Mouse (Mus musculus) NIH3T3 (cell line): Measurements from ENCODE around the gene Grn.
"Not testable (repeated sequence)": the region's sequence is repeated elsewhere in the genome, so short reads cannot be mapped to it uniquely, and the experiment has no call there.

Experiments
- DNase-seq: peaks from one replicate; pipeline ENCODE4 v3.0.0-alpha.2; 2012; ENCODE audit warnings: low read depth

Gene Grn

GRCm38 (mm10) chr11:102430121-102431017 lies at the start of gene Grn:
Gene Grn, plus strand, starts transcription at chr11:102430315.
- peak; percentile 96 for DNase-seq

GRCm38 (mm10) chr11:102381341-102382100 lies 48.6 kb upstream of the Grn start:
- DNase-seq = peak; percentile 68

- no peak for DNase-seq
These were observed 47.3 kb upstream of the Grn start for GRCm38 (mm10) chr11:102382794-102383193.

- no peak for DNase-seq
These were observed 46.6 kb upstream of the Grn start for GRCm38 (mm10) chr11:102383365-102384136.

GRCm38 (mm10) chr11:102384418-102384817 lies 45.7 kb upstream of the Grn start:
- peak; percentile 91 for DNase-seq

- no peak for DNase-seq
These were observed 45.0 kb upstream of the Grn start for GRCm38 (mm10) chr11:102385075-102385474.

- DNase-seq = no peak
These were observed 44.0 kb upstream of the Grn start for GRCm38 (mm10) chr11:102386121-102386520.

GRCm38 (mm10) chr11:102389436-102389835 lies 40.7 kb upstream of the Grn start:
- DNase-seq = not testable (repeated sequence)

- DNase-seq = no peak
These were observed 37.5 kb upstream of the Grn start for GRCm38 (mm10) chr11:102392441-102393237.

- DNase-seq = peak; percentile 92
These were observed 36.9 kb upstream of the Grn start, which contains the start of gene Rundc3a for GRCm38 (mm10) chr11:102393238-102393634. Gene Rundc3a, plus strand, starts transcription at chr11:102393403.

- DNase-seq = peak; percentile 36
These were observed 36.2 kb upstream of the Grn start for GRCm38 (mm10) chr11:102393719-102394420.

- peak; percentile 64 for DNase-seq
These were observed 35.5 kb upstream of the Grn start for GRCm38 (mm10) chr11:102394421-102395124.

GRCm38 (mm10) chr11:102395250-102395649 lies 34.9 kb upstream of the Grn start:
- peak; percentile 30 for DNase-seq

GRCm38 (mm10) chr11:102396263-102396662 lies 33.9 kb upstream of the Grn start:
- no peak for DNase-seq

- DNase-seq = no peak
These were observed 33.4 kb upstream of the Grn start for GRCm38 (mm10) chr11:102396671-102397141.

- no peak for DNase-seq
These were observed 31.9 kb upstream of the Grn start for GRCm38 (mm10) chr11:102398007-102398825.

- DNase-seq = no peak
These were observed 31.0 kb upstream of the Grn start for GRCm38 (mm10) chr11:102399107-102399506.

GRCm38 (mm10) chr11:102399610-102400072 lies 30.5 kb upstream of the Grn start:
- DNase-seq = no peak
